Mouse (Mus musculus): Measurements from ENCODE around the gene 1700015F17Rik.
A peak's percentile ranks its signal among the peaks of the same experiment; 100 is the strongest.

1700015F17Rik gene

DNA sequence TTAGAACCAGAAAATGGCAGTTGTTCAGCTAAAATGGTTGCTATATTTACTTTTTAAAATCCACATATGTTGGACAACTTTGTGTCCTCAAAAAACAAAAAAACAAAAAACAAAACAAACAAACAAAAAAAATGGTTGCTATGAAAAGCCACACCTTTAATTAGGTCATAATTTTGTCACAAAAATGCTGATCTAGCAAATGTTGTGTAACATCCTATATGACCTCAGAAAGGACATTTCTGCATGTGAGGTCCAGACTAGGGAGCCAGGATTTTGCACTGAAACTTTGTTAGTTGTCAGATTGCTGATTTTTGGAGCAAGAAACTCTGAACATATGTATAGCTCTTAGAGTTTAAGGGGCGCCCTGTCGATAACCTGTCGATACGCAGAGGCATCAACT lies 55.9 kb downstream of the 1700015F17Rik start:
- no peak for DNase-seq

- no peak for DNase-seq
Measured at GRCm38 (mm10) chr5:5421439-5421838, 57.5 kb downstream of the 1700015F17Rik start.

DNA sequence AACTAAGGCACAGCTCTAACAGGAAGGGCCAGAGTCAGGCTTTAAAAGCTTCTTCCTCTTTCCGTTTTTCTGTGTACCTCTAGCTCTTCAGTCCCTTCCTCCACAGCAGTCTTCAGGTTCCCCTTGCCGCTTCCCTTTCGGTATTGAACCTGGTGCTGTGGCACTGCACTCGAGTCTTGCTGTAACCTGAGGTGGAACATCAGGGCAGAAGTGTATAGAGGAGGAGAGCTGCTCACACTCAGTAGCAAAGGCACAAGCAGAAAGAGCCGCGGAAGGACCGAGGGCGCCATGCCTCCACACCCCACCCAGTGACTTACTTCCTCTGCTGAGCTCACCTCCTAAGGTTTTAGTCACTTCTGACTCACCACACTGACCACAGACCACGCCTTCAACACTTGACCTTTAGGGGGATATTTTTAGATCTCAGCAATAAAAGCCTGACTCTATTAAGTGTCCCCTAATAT lies 58.9 kb downstream of the 1700015F17Rik start, which contains the start of gene Cdk14:
TSS of gene Cdk14 (minus strand) at position 321 of the 464 bp plus-strand sequence.
- peak; percentile 40 to 53 for DNase-seq

- no peak for DNase-seq
Measured at GRCm38 (mm10) chr5:5419253-5419652, 59.7 kb downstream of the 1700015F17Rik start.

GRCm38 (mm10) chr5:5414835-5415234 lies 64.1 kb downstream of the 1700015F17Rik start:
- DNase-seq = no peak

DNA sequence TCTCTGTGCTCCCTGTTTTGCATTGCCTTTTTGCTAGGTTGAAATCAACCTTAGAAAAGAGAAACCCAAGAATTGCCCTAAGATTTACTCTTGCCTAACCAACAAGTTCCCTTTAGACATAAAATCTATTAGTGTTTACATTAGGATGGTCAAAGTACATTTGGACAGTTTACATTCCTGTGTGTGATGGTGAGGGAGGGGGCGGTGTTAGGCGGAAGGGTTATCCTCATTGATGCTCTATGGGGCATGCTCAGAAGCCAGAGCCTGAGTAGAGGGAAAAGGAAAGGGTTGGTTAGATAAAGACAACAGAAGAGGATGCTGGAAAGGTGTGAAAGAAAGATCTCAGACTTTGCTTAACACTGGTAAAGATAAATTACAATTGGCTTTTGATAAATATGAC lies 67.1 kb downstream of the 1700015F17Rik start:
- DNase-seq = no peak

DNA sequence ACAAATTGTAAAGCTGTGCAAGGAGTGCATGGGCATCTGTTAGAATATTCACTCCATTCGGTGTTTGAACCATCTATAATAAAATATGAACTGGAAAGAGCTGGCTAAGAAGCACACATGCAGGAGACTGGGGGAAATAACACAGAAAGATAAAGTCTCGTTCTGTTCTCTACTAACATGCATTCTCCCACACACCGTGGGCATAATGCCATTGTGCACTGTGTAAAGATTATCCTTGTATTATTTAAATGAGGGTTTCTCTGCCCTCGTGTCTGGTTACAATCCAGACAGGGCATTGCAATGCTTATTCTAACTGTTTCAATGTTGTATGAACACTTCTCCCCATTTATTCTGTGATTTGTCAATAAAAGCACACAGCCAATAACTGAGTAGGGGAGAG lies 77.0 kb downstream of the 1700015F17Rik start:
- no peak for DNase-seq

GRCm38 (mm10) chr5:5392786-5393185 lies 86.2 kb downstream of the 1700015F17Rik start:
- DNase-seq = no peak
